Mouse (Mus musculus): Measurements from ENCODE around the gene F11. TPM values are rescaled to one million over a fixed set of nuclear protein-coding genes. Genes with fewer than 3 reads are reported as not detected.

The F11 gene
- total RNA-seq (2014; fragmentation: Nextera tagmentation) (not detected in 2 replicates), total RNA-seq (2017) (0.12 TPM in 1 of 2 replicates, not detected in the other), polyA plus RNA-seq (2012) (not detected in 2 replicates)

DNA sequence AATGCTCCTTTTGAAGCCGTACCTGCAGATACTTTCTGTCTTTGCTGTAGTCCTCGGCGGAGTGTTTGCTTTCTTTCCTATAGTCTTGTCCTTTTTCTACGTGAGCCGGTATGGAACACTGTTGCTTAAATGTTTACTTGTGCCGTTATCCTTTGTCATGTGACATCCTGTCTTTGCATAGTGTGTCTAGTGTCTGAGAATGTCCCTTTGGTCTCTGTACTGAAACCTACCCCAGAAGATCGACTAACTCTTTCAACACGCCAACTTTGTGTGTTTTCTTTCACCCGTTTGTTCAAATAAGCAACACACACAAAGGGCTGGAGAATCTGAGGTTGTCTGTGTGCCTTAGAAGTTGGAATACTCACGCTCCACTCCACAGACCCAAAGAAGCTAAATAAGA lies at the start of gene F11:
TSS of gene F11 (minus strand) at position 112 of the 400 bp plus-strand sequence.
- Histone ChIP-seq H3K4me3 (ENCODE audit: low read depth, low read length) (no peak within 1 kb of the TSS), H3K9me3 (replicated peaks) (peaks cover 33% of the 10 kb centered on the region), H3K27me3 (ENCODE audit: insufficient read depth, low read length) (no peaks in the 10 kb centered on the region), H3K36me3 (replicated peaks) (no peaks in the 10 kb centered on the region), H3K4me1 (ENCODE audit: insufficient read depth, low read depth, low read length) (no peaks in the 10 kb centered on the region)
- DNase-seq (ENCODE audit: low spot score) (no peak), ATAC-seq (ENCODE audit: extremely low read depth, insufficient number of reproducible peaks, low FRiP score, poor library complexity, severe bottlenecking) (no peak)
- TF ChIP-seq POLR2AphosphoS5 (IDR thresholded peaks at IDR 0.05; ENCODE audit: insufficient replicate concordance, low read depth, low read length): no peak
- no peak for TF ChIP-seq TAL1 (conservative IDR thresholded peaks at IDR 0.05; ENCODE audit: low read depth, low read length)
- no peak for TF ChIP-seq GATA2 (IDR thresholded peaks at IDR 0.05; ENCODE audit: borderline replicate concordance, low read depth, low read length)
- no peak for TF ChIP-seq GATA1 (IDR thresholded peaks at IDR 0.05; ENCODE audit: borderline replicate concordance, low read length)
- TF ChIP-seq CTCF (IDR thresholded peaks at IDR 0.05; ENCODE audit: low read depth, low read length): no peak

DNA sequence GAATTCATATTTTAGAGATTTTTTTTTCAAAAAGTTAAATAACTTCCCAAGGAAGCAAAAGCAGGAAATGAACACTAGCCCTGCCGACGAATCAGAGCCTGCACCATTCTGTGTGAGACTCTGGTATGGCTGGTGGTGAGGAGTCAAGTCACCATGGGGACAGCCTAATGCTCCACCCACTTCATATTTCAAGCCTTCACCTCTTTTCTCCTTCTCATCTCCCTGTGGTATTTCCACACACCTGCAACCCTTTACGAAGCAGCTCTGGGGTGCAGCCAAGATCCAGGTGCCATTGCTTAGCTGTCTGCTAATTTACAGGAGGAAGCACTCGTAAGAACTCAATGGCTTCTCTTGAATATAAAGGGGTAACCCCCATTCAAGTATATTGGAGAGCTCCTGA lies 49.1 kb upstream of the F11 start:
- Histone ChIP-seq H3K4me3 (ENCODE audit: low read depth, low read length) (no peak overlapping the region), H3K27me3 (ENCODE audit: insufficient read depth, low read length) (no peaks in the 10 kb centered on the region), H3K36me3 (replicated peaks) (no peaks in the 10 kb centered on the region), H3K4me1 (ENCODE audit: insufficient read depth, low read depth, low read length) (no peaks in the 10 kb centered on the region), H3K9me3 (replicated peaks) (peaks cover 20% of the 10 kb centered on the region)
- no peak for DNase-seq (ENCODE audit: low spot score)
- no peak for ATAC-seq (ENCODE audit: extremely low read depth, insufficient number of reproducible peaks, low FRiP score, poor library complexity, severe bottlenecking)
- no peak for TF ChIP-seq TAL1 (conservative IDR thresholded peaks at IDR 0.05; ENCODE audit: low read depth, low read length)
- no peak for TF ChIP-seq POLR2AphosphoS5 (IDR thresholded peaks at IDR 0.05; ENCODE audit: insufficient replicate concordance, low read depth, low read length)
- no peak for TF ChIP-seq GATA2 (IDR thresholded peaks at IDR 0.05; ENCODE audit: borderline replicate concordance, low read depth, low read length)
- TF ChIP-seq CTCF (IDR thresholded peaks at IDR 0.05; ENCODE audit: low read depth, low read length): no peak
- TF ChIP-seq GATA1 (IDR thresholded peaks at IDR 0.05; ENCODE audit: borderline replicate concordance, low read length): no peak

DNA sequence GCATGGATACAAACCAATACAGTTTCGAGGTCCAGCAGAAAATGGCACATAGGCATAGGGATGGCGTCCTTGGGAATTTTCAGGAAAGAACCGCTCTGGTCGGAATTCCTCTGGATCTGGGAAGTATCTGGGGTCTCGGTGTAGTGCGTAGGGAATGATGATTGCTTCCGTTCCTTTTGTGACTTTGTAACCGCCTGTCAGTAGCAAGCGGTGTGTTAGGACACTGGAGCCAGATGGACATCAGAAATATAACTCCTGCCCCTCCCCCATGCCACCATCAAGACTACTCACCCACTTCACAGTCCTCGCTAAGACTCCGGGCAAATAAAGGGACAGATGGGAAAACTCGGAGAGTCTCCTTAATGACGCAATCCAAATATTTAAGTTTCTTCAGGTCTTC lies 46.5 kb upstream of the F11 start, which contains the start of gene Gm45753:
TSS of gene Gm45753 (minus strand) at position 101 of the 400 bp plus-strand sequence.
- no peak for TF ChIP-seq CTCF (IDR thresholded peaks at IDR 0.05; ENCODE audit: low read depth, low read length)
- no peak for TF ChIP-seq POLR2AphosphoS5 (IDR thresholded peaks at IDR 0.05; ENCODE audit: insufficient replicate concordance, low read depth, low read length)
- no peak for TF ChIP-seq GATA2 (IDR thresholded peaks at IDR 0.05; ENCODE audit: borderline replicate concordance, low read depth, low read length)
- TF ChIP-seq GATA1 (IDR thresholded peaks at IDR 0.05; ENCODE audit: borderline replicate concordance, low read length): no peak
- TF ChIP-seq TAL1 (conservative IDR thresholded peaks at IDR 0.05; ENCODE audit: low read depth, low read length): no peak
- no peaks in the 10 kb centered on the region for H3K27me3 ChIP-seq (ENCODE audit: insufficient read depth, low read length)
- no peaks in the 10 kb centered on the region for H3K36me3 ChIP-seq (replicated peaks)
- no peaks in the 10 kb centered on the region for H3K4me1 ChIP-seq (ENCODE audit: insufficient read depth, low read depth, low read length)
- no peak for DNase-seq (ENCODE audit: low spot score)
- no peak within 1 kb of the TSS for H3K4me3 ChIP-seq (ENCODE audit: low read depth, low read length)
- H3K9me3 ChIP-seq (replicated peaks): peaks cover 19% of the 10 kb centered on the region
- no peak for ATAC-seq (ENCODE audit: extremely low read depth, insufficient number of reproducible peaks, low FRiP score, poor library complexity, severe bottlenecking)

DNA sequence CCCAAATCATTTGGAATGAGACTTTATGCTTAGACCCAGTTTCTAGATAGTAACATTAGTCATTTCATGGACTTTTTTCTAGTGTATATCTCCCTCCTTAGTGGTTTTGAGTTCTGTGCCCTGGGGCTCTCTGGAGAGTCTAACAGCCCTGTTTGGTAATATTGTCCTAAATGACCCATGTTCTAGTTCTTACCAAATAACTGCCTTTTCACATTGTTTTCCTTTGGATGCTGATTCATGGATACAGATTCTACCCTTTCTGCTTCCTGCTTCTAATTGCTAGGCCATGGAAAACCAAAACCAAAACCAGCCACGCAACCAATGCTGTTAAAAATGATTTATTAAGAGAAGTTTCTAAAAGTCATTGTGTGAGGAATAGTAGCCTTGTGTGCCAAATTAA lies 43.6 kb upstream of the F11 start:
- ATAC-seq (ENCODE audit: extremely low read depth, insufficient number of reproducible peaks, low FRiP score, poor library complexity, severe bottlenecking): no peak
- no peaks in the 10 kb centered on the region for H3K27me3 ChIP-seq (ENCODE audit: insufficient read depth, low read length)
- peaks cover 16% of the 10 kb centered on the region for H3K9me3 ChIP-seq (replicated peaks)
- no peak overlapping the region for H3K4me3 ChIP-seq (ENCODE audit: low read depth, low read length)
- DNase-seq (ENCODE audit: low spot score): no peak
- no peak for TF ChIP-seq GATA1 (IDR thresholded peaks at IDR 0.05; ENCODE audit: borderline replicate concordance, low read length)
- TF ChIP-seq POLR2AphosphoS5 (IDR thresholded peaks at IDR 0.05; ENCODE audit: insufficient replicate concordance, low read depth, low read length): no peak
- no peak for TF ChIP-seq TAL1 (conservative IDR thresholded peaks at IDR 0.05; ENCODE audit: low read depth, low read length)
- TF ChIP-seq CTCF (IDR thresholded peaks at IDR 0.05; ENCODE audit: low read depth, low read length): no peak
- TF ChIP-seq GATA2 (IDR thresholded peaks at IDR 0.05; ENCODE audit: borderline replicate concordance, low read depth, low read length): no peak
- no peaks in the 10 kb centered on the region for H3K36me3 ChIP-seq (replicated peaks)
- no peaks in the 10 kb centered on the region for H3K4me1 ChIP-seq (ENCODE audit: insufficient read depth, low read depth, low read length)

DNA sequence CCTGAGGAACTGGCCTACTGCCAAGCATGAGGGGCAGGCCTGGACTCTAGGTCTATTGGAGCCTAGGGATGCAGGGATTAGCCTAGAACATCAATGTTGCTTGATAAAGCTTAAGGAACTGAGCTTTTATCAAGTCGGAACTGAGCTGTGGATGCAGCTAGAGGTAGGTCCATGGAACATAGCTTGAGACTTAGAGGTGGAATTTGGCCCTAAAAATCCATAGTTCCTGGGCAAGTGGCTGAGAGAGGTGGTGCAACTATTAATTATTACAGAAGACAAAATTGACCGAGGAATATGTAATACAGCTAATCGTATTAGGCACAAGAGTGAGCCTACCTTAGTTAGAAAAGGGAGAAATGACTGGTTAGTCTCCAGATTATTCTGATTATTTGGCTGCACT lies 42.5 kb upstream of the F11 start:
- Histone ChIP-seq H3K9me3 (replicated peaks) (peaks cover 7% of the 10 kb centered on the region), H3K4me1 (ENCODE audit: insufficient read depth, low read depth, low read length) (no peaks in the 10 kb centered on the region), H3K36me3 (replicated peaks) (no peaks in the 10 kb centered on the region), H3K4me3 (ENCODE audit: low read depth, low read length) (no peak overlapping the region), H3K27me3 (ENCODE audit: insufficient read depth, low read length) (no peaks in the 10 kb centered on the region)
- ATAC-seq (ENCODE audit: extremely low read depth, insufficient number of reproducible peaks, low FRiP score, poor library complexity, severe bottlenecking): no peak
- no peak for DNase-seq (ENCODE audit: low spot score)
- TF ChIP-seq CTCF (IDR thresholded peaks at IDR 0.05; ENCODE audit: low read depth, low read length) (no peak), GATA2 (IDR thresholded peaks at IDR 0.05; ENCODE audit: borderline replicate concordance, low read depth, low read length) (no peak), POLR2AphosphoS5 (IDR thresholded peaks at IDR 0.05; ENCODE audit: insufficient replicate concordance, low read depth, low read length) (no peak), GATA1 (IDR thresholded peaks at IDR 0.05; ENCODE audit: borderline replicate concordance, low read length) (no peak), TAL1 (conservative IDR thresholded peaks at IDR 0.05; ENCODE audit: low read depth, low read length) (no peak)

DNA sequence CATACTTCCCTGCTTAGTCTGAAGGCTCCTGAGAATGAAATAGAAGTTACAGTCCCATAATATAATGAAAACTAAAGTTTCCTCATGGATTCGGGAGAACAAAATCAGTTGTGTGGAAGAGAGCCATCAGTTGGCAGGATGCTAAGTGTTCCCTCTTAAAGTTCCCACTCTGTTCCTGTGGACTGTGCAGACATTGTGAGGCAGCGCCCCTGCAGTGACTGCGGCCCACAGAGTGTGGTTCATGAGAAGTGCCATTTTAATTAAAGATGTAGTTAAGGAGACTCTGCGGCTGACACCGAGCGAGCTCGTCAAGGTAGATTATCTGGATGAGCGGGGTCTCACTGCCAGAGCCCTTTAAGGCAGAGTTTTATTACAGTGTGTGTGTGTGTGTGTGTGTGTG lies 40.6 kb upstream of the F11 start:
- H3K36me3 ChIP-seq (replicated peaks): no peaks in the 10 kb centered on the region
- TF ChIP-seq GATA2 (IDR thresholded peaks at IDR 0.05; ENCODE audit: borderline replicate concordance, low read depth, low read length): no peak
- no peak for TF ChIP-seq GATA1 (IDR thresholded peaks at IDR 0.05; ENCODE audit: borderline replicate concordance, low read length)
- TF ChIP-seq POLR2AphosphoS5 (IDR thresholded peaks at IDR 0.05; ENCODE audit: insufficient replicate concordance, low read depth, low read length): no peak
- no peak for TF ChIP-seq CTCF (IDR thresholded peaks at IDR 0.05; ENCODE audit: low read depth, low read length)
- TF ChIP-seq TAL1 (conservative IDR thresholded peaks at IDR 0.05; ENCODE audit: low read depth, low read length): no peak
- ATAC-seq (ENCODE audit: extremely low read depth, insufficient number of reproducible peaks, low FRiP score, poor library complexity, severe bottlenecking): no peak
- no peaks in the 10 kb centered on the region for H3K4me1 ChIP-seq (ENCODE audit: insufficient read depth, low read depth, low read length)
- peaks cover 14% of the 10 kb centered on the region for H3K9me3 ChIP-seq (replicated peaks)
- no peak overlapping the region for H3K4me3 ChIP-seq (ENCODE audit: low read depth, low read length)
- DNase-seq (ENCODE audit: low spot score): no peak
- H3K27me3 ChIP-seq (ENCODE audit: insufficient read depth, low read length): no peaks in the 10 kb centered on the region
